Mouse (Mus musculus): ENCODE results near the gene Gm32802.
"Not testable (repeated sequence)": the region's sequence is repeated elsewhere in the genome, so short reads cannot be mapped to it uniquely, and the experiment has no call there.

Gm32802 gene

GRCm38 (mm10) chr10:118258388-118258787 is at the start of gene Gm32802:
Gm32802 (plus strand) TSS chr10:118258688.
- DNase-seq (ENCODE audit: low read depth, low spot score): not testable (repeated sequence)

GRCm38 (mm10) chr10:118215719-118216393 is 42.6 kb upstream of the Gm32802 start:
- not testable (repeated sequence) for DNase-seq (ENCODE audit: low read depth, low spot score)

GRCm38 (mm10) chr10:118227629-118228028 is 30.9 kb upstream of the Gm32802 start:
- not testable (repeated sequence) for DNase-seq (ENCODE audit: low read depth, low spot score)

GRCm38 (mm10) chr10:118232607-118233006 is 25.9 kb upstream of the Gm32802 start:
- not testable (repeated sequence) for DNase-seq (ENCODE audit: low read depth, low spot score)

- not testable (repeated sequence) for DNase-seq (ENCODE audit: low read depth, low spot score)
Observed at GRCm38 (mm10) chr10:118240680-118241079, 17.8 kb upstream of the Gm32802 start, which contains the start of gene Gm32717. Gm32717 (minus strand) TSS chr10:118240780.

- peak; percentile 0 for DNase-seq (ENCODE audit: low read depth, low spot score)
Observed at GRCm38 (mm10) chr10:118249006-118249595, 9.4 kb upstream of the Gm32802 start.

GRCm38 (mm10) chr10:118250852-118251295 is 7.6 kb upstream of the Gm32802 start:
- peak; percentile 4 for DNase-seq (ENCODE audit: low read depth, low spot score)

GRCm38 (mm10) chr10:118268812-118269211 is 10.3 kb downstream of the Gm32802 start:
- not testable (repeated sequence) for DNase-seq (ENCODE audit: low read depth, low spot score)

GRCm38 (mm10) chr10:118271416-118271815 is 12.9 kb downstream of the Gm32802 start:
- DNase-seq (ENCODE audit: low read depth, low spot score): not testable (repeated sequence)

- not testable (repeated sequence) for DNase-seq (ENCODE audit: low read depth, low spot score)
Observed at GRCm38 (mm10) chr10:118278069-118278468, 19.6 kb downstream of the Gm32802 start.

GRCm38 (mm10) chr10:118282565-118282964 is 24.1 kb downstream of the Gm32802 start:
- not testable (repeated sequence) for DNase-seq (ENCODE audit: low read depth, low spot score)

- not testable (repeated sequence) for DNase-seq (ENCODE audit: low read depth, low spot score)
Observed at GRCm38 (mm10) chr10:118283016-118283415, 24.5 kb downstream of the Gm32802 start.

GRCm38 (mm10) chr10:118294938-118295337 is 36.5 kb downstream of the Gm32802 start, which contains the start of gene Iltifb:
Iltifb (minus strand) TSS chr10:118295038.
- no peak for DNase-seq (ENCODE audit: low read depth, low spot score)

- DNase-seq (ENCODE audit: low read depth, low spot score): peak; percentile 6
Observed at GRCm38 (mm10) chr10:118302133-118302532, 43.6 kb downstream of the Gm32802 start.

Measured in CD4-positive helper T cell, adult 2 months (primary cell).